Mouse (Mus musculus): ENCODE measurements around the gene Sptb. TPM values are rescaled to one million over a fixed set of nuclear protein-coding genes. Genes with fewer than 3 reads are reported as not detected.

The Sptb gene
- 100 to 1,000 TPM; 167 to 183 (median 176) TPM for total RNA-seq (2022)

GRCm38 (mm10) chr12:76710351-76711100, at the start of gene Sptb:
Sptb (minus strand) TSS chr12:76710547.
- DNase-seq (ENCODE audit: low spot score in 2 of 2) = peak; percentile 54 to 72

- no peak for DNase-seq (ENCODE audit: low spot score in 2 of 2)
Observed at GRCm38 (mm10) chr12:76752652-76753318, 42.4 kb upstream of the Sptb start.

GRCm38 (mm10) chr12:76750866-76751459, 40.6 kb upstream of the Sptb start:
- DNase-seq (ENCODE audit: low spot score in 2 of 2) = no peak

GRCm38 (mm10) chr12:76727955-76728354, 17.6 kb upstream of the Sptb start:
- no peak for DNase-seq (ENCODE audit: low spot score in 2 of 2)

- DNase-seq (ENCODE audit: low spot score in 2 of 2) = no peak
Observed at GRCm38 (mm10) chr12:76722026-76722425, 11.7 kb upstream of the Sptb start.

- DNase-seq (ENCODE audit: low spot score in 2 of 2) = no peak
Observed at GRCm38 (mm10) chr12:76720572-76720971, 10.2 kb upstream of the Sptb start.

GRCm38 (mm10) chr12:76718384-76718783, 8.0 kb upstream of the Sptb start:
- no peak for DNase-seq (ENCODE audit: low spot score in 2 of 2)

GRCm38 (mm10) chr12:76709795-76710350, 474 bp downstream of the Sptb start:
- peak; percentile 81 to 87 for DNase-seq (ENCODE audit: low spot score in 2 of 2)

- DNase-seq (ENCODE audit: low spot score in 2 of 2) = peak; percentile 78 to 86
Observed at GRCm38 (mm10) chr12:76708956-76709794, 1.2 kb downstream of the Sptb start.

- DNase-seq (ENCODE audit: low spot score in 2 of 2) = no peak
Observed at GRCm38 (mm10) chr12:76708181-76708580, 2.2 kb downstream of the Sptb start.

GRCm38 (mm10) chr12:76696380-76696935, 13.9 kb downstream of the Sptb start:
- no peak for DNase-seq (ENCODE audit: low spot score in 2 of 2)

GRCm38 (mm10) chr12:76695773-76696172, 14.6 kb downstream of the Sptb start:
- DNase-seq (ENCODE audit: low spot score in 2 of 2) = no peak

GRCm38 (mm10) chr12:76694801-76695505, 15.4 kb downstream of the Sptb start:
- peak in 1 of 2 experiments; percentile 25 for DNase-seq (ENCODE audit: low spot score in 2 of 2)

GRCm38 (mm10) chr12:76687498-76688200, 22.7 kb downstream of the Sptb start:
- DNase-seq (ENCODE audit: low spot score in 2 of 2) = no peak

GRCm38 (mm10) chr12:76685647-76686046, 24.7 kb downstream of the Sptb start:
- no peak for DNase-seq (ENCODE audit: low spot score in 2 of 2)

GRCm38 (mm10) chr12:76684493-76684892, 25.9 kb downstream of the Sptb start:
- peak; percentile 46 to 66 for DNase-seq (ENCODE audit: low spot score in 2 of 2)

GRCm38 (mm10) chr12:76681937-76682336, 28.4 kb downstream of the Sptb start:
- no peak for DNase-seq (ENCODE audit: low spot score in 2 of 2)

- DNase-seq (ENCODE audit: low spot score in 2 of 2) = no peak
Observed at GRCm38 (mm10) chr12:76677068-76677467, 33.3 kb downstream of the Sptb start.

- no peak for DNase-seq (ENCODE audit: low spot score in 2 of 2)
Observed at GRCm38 (mm10) chr12:76676477-76676876, 33.9 kb downstream of the Sptb start.

GRCm38 (mm10) chr12:76675364-76675763, 35.0 kb downstream of the Sptb start:
- no peak for DNase-seq (ENCODE audit: low spot score in 2 of 2)
